Mouse (Mus musculus): ENCODE measurements at regions not wholly inside any gene's neighbourhood (a gene's known extent, or its start where the extent isn't known, plus 50 kb on each side); places are given as distances from the start of the nearest gene placed in this dataset.

DNA sequence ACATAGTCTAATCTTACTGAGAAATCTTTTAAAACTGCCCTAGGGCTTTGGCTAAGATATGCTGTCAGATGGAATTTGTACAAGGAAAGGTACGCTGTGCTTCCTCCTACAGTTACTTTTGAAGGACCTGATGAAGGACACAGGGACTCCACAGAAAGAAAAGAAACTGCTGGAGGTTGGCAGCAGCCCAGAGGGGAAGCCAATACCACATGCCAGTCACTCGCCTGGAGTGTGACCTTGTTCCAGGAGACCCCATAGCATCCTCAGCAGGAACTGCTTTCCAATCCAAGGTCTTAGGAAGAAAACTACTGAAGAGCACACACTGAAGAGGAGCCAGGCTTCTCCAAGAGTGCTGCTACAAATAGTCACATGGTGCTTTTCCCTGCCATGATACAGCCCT lies 404.9 kb downstream of the Gpam start:
- TF ChIP-seq MAFK (IDR thresholded peaks at IDR 0.05; ENCODE audit: insufficient read depth, low read depth, low read length), result no peak
- no peak for TF ChIP-seq ZC3H11A (IDR thresholded peaks at IDR 0.05; ENCODE audit: borderline replicate concordance, low read depth, low read length)
